Mouse (Mus musculus): ENCODE results near the gene Trpm2. TPM values are rescaled to one million over a fixed set of nuclear protein-coding genes. Genes with fewer than 3 reads are reported as not detected.

The Trpm2 gene
- polyA plus RNA-seq, 1 experiment from 2014 or later: 3.6 TPM

DNA sequence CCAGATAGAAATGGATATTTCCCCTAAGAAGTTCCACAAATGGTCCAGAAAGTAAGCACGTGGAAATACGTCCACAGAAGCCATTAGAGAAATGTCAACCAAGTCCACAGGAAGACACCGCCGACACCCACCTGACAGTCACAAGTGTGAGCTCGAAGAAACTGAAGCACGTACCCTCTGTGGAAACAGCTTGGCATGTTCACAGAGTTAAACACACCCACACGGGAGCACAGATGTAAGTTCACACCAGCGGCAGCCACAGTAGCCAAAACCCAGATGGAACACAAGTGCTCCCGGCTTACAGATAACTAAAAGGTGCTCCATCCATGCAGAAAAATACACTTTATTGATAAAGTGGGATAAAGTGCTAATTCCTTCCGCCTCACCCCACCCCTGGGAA is 43.0 kb downstream of the Trpm2 start:
- ATAC-seq (ENCODE audit: low FRiP score, low TSS enrichment) (no peak), DNase-seq (no peak)
- no peak overlapping the region for H3K4me3 ChIP-seq (replicated peaks; ENCODE audit: low read depth, low read length)
- no peaks in the 10 kb centered on the region for H3K9me3 ChIP-seq (ENCODE audit: control insufficient read depth, low read length)
- H3K9ac ChIP-seq (replicated peaks; ENCODE audit: low read length): no peak overlapping the region
- H3K27me3 ChIP-seq (ENCODE audit: control insufficient read depth, insufficient read depth, low read length): no peaks in the 10 kb centered on the region
- H3K27ac ChIP-seq (replicated peaks; ENCODE audit: low read depth, low read length): no peak overlapping the region
- H3K36me3 ChIP-seq (ENCODE audit: control insufficient read depth, insufficient read depth, low read length): no peaks in the 10 kb centered on the region
- no peaks in the 10 kb centered on the region for H3K4me1 ChIP-seq (ENCODE audit: control insufficient read depth, insufficient read depth, low read length)
- no peak overlapping the region for H3K4me2 ChIP-seq (ENCODE audit: low read length)
- 91% methylated on average over 10 of the region's 10 CpGs for WGBS

DNA sequence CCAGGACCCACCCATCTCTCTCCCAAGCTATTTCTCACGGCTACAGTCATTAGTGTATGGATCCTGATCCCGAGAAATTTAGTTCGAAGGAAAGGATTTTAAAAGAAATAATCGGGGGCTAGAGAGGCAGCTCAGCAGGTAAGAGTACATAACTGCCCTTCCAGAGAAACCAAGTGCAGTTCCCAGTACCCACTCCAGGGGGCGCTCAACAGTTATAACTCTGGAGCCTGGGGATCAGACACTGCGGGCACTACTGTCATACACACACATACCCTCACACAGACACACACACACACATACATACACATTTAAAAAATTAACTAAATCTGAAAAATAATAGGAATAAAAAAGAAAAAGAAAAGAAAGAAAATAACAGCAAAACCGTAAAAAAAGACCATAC is 44.2 kb downstream of the Trpm2 start:
- H3K36me3 ChIP-seq (ENCODE audit: control insufficient read depth, insufficient read depth, low read length): no peaks in the 10 kb centered on the region
- no peak overlapping the region for H3K4me2 ChIP-seq (ENCODE audit: low read length)
- H3K9ac ChIP-seq (replicated peaks; ENCODE audit: low read length): no peak overlapping the region
- H3K27me3 ChIP-seq (ENCODE audit: control insufficient read depth, insufficient read depth, low read length): no peaks in the 10 kb centered on the region
- WGBS: 48% methylated on average over 7 of the region's 7 CpGs
- H3K27ac ChIP-seq (replicated peaks; ENCODE audit: low read depth, low read length): no peak overlapping the region
- DNase-seq: peak; percentile 59
- H3K9me3 ChIP-seq (ENCODE audit: control insufficient read depth, low read length): no peaks in the 10 kb centered on the region
- no peaks in the 10 kb centered on the region for H3K4me1 ChIP-seq (ENCODE audit: control insufficient read depth, insufficient read depth, low read length)
- ATAC-seq (ENCODE audit: low FRiP score, low TSS enrichment): no peak
- no peak overlapping the region for H3K4me3 ChIP-seq (replicated peaks; ENCODE audit: low read depth, low read length)

DNA sequence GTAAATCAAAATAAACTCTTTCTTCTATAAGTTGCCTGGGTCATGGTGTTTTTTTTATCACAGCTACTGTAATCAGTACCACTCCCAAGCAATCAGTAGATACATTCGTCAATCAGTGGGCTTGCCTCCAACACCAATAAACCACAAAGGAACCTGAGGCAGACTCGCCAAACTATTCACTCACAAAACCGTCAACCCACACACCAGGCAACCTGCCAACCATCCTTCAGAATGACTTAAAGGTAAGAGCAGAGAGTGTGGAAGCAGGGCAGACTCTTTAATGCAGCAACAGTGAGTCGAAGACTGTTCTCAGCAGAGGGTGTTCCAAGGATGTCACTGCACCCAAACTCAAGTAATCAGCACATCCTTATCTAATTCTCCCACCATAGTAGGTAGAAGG is 47.7 kb downstream of the Trpm2 start:
- Histone ChIP-seq H3K4me1 (ENCODE audit: control insufficient read depth, insufficient read depth, low read length) (no peaks in the 10 kb centered on the region), H3K27ac (replicated peaks; ENCODE audit: low read depth, low read length) (no peak overlapping the region), H3K4me3 (replicated peaks; ENCODE audit: low read depth, low read length) (no peak overlapping the region), H3K36me3 (ENCODE audit: control insufficient read depth, insufficient read depth, low read length) (no peaks in the 10 kb centered on the region), H3K27me3 (ENCODE audit: control insufficient read depth, insufficient read depth, low read length) (no peaks in the 10 kb centered on the region), H3K9me3 (ENCODE audit: control insufficient read depth, low read length) (no peaks in the 10 kb centered on the region), H3K4me2 (ENCODE audit: low read length) (no peak overlapping the region), H3K9ac (replicated peaks; ENCODE audit: low read length) (no peak overlapping the region)
- no peak for DNase-seq
- no peak for ATAC-seq (ENCODE audit: low FRiP score, low TSS enrichment)
- WGBS: 82% methylated on average over 4 of the region's 4 CpGs

DNA sequence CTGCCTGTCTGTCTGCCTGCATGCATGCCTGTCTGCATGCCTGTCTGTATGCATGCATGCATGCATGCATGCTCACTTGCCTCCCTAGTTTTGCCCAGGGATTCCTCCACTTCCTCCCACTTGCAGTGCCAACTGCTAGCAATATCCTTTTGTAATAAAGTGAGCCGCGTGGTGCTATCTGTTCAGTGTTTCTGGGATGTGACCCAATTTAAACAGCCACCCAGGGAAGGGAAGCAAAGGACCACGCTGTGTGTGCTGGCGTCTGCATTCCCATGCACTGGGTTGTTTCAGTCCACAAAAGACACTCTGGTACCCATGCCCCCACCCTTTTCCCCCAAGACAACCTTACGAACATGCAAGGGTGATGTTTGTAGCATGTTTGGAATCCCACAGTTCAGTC is 49.4 kb downstream of the Trpm2 start:
- no peak overlapping the region for H3K9ac ChIP-seq (replicated peaks; ENCODE audit: low read length)
- no peak overlapping the region for H3K4me2 ChIP-seq (ENCODE audit: low read length)
- H3K36me3 ChIP-seq (ENCODE audit: control insufficient read depth, insufficient read depth, low read length): no peaks in the 10 kb centered on the region
- H3K4me1 ChIP-seq (ENCODE audit: control insufficient read depth, insufficient read depth, low read length): no peaks in the 10 kb centered on the region
- H3K4me3 ChIP-seq (replicated peaks; ENCODE audit: low read depth, low read length): no peak overlapping the region
- ATAC-seq (ENCODE audit: low FRiP score, low TSS enrichment): no peak
- H3K9me3 ChIP-seq (ENCODE audit: control insufficient read depth, low read length): no peaks in the 10 kb centered on the region
- no peak for DNase-seq
- 83% methylated on average over 5 of the region's 5 CpGs for WGBS
- H3K27me3 ChIP-seq (ENCODE audit: control insufficient read depth, insufficient read depth, low read length): no peaks in the 10 kb centered on the region
- no peak overlapping the region for H3K27ac ChIP-seq (replicated peaks; ENCODE audit: low read depth, low read length)

DNA sequence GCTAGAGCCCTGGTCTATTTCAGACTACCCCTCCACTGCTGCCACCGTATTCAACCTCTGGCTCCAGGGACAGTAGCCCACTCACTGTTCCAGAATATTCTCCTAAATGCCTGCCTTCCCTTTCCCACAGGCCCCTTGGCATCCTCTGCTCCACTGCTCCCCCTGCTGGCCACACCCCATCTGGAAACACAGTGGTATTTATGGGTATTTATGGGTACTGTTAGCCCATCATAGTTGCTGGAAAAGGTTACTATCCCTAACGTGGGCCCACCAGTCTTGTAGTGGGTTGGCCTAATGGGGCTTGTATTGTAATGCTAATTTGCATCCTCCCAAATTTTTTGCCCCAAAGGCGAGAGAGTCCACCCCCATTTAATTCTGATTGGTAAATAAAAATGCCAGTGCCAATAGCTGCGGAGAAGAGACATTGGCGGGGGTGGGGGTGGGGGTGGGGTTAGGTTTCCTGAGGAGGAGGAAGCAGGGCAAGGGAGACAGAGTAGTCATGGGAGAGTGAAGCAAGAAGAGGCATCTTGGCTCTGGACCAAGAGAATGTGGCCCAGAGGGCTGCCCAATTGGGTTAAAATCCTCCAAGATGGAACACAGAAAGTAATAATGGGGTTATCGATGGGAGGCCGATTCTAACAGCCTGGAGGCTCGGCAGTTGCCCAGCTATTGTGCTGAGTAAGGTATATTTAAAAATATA is 53.6 kb downstream of the Trpm2 start:
- no peaks in the 10 kb centered on the region for H3K9me3 ChIP-seq (ENCODE audit: control insufficient read depth, low read length)
- ATAC-seq (ENCODE audit: low FRiP score, low TSS enrichment) (no peak), DNase-seq (peak; percentile 27)
- no peaks in the 10 kb centered on the region for H3K36me3 ChIP-seq (ENCODE audit: control insufficient read depth, insufficient read depth, low read length)
- H3K27ac ChIP-seq (replicated peaks; ENCODE audit: low read depth, low read length): no peak overlapping the region
- no peaks in the 10 kb centered on the region for H3K27me3 ChIP-seq (ENCODE audit: control insufficient read depth, insufficient read depth, low read length)
- 63% methylated on average over 8 of the region's 8 CpGs for WGBS
- H3K9ac ChIP-seq (replicated peaks; ENCODE audit: low read length): no peak overlapping the region
- no peaks in the 10 kb centered on the region for H3K4me1 ChIP-seq (ENCODE audit: control insufficient read depth, insufficient read depth, low read length)
- no peak overlapping the region for H3K4me3 ChIP-seq (replicated peaks; ENCODE audit: low read depth, low read length)
- no peak overlapping the region for H3K4me2 ChIP-seq (ENCODE audit: low read length)

DNA sequence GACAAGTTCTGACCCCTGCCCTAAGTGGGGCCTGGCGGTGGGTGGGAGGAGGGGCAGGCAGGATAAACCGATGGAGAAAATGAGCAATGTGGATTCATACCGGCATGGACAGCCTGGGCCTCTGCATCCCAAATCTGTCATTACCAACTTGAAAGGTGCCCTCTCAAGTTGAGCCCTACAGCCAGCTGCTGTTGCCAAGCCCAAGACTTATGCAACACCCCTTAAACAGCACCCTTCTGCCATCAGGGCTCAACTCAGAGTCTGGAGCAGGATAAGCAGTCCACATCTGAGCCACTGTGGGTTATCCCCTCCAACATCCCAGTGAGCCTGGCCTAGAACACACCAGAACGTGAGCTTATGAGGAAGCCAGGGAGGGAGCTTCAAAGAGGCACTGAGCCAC is 57.1 kb downstream of the Trpm2 start:
- Histone ChIP-seq H3K36me3 (ENCODE audit: control insufficient read depth, insufficient read depth, low read length) (no peaks in the 10 kb centered on the region), H3K9me3 (ENCODE audit: control insufficient read depth, low read length) (no peaks in the 10 kb centered on the region), H3K27me3 (ENCODE audit: control insufficient read depth, insufficient read depth, low read length) (no peaks in the 10 kb centered on the region), H3K4me1 (ENCODE audit: control insufficient read depth, insufficient read depth, low read length) (no peaks in the 10 kb centered on the region), H3K4me3 (replicated peaks; ENCODE audit: low read depth, low read length) (no peak overlapping the region), H3K9ac (replicated peaks; ENCODE audit: low read length) (no peak overlapping the region), H3K27ac (replicated peaks; ENCODE audit: low read depth, low read length) (no peak overlapping the region), H3K4me2 (ENCODE audit: low read length) (no peak overlapping the region)
- DNase-seq (no peak), ATAC-seq (ENCODE audit: low FRiP score, low TSS enrichment) (no peak)
- 73% methylated on average over 4 of the region's 4 CpGs for WGBS

DNA sequence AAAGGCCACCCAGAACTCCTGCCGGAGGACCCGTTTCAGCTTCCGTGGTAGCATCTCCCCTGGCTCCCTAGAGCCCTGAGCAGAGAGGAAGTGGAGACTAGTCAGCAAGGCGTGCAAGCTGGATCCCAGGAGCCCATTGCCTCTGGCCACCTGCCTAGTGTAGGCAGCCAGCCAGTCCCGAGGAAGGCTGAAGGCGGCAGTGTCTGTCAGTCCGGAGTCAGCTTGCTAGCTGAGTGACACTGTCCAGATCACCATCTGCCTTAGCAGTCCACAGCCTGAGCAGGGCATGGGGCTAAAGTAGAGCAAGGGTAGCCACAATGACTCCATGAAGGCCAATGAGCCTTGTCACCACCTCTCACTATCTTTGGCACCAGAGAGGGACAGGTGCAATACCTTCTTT is 57.8 kb downstream of the Trpm2 start:
- 81% methylated on average over 7 of the region's 7 CpGs for WGBS
- Histone ChIP-seq H3K4me1 (ENCODE audit: control insufficient read depth, insufficient read depth, low read length) (no peaks in the 10 kb centered on the region), H3K4me2 (ENCODE audit: low read length) (no peak overlapping the region), H3K9ac (replicated peaks; ENCODE audit: low read length) (no peak overlapping the region), H3K4me3 (replicated peaks; ENCODE audit: low read depth, low read length) (no peak overlapping the region), H3K27ac (replicated peaks; ENCODE audit: low read depth, low read length) (no peak overlapping the region), H3K36me3 (ENCODE audit: control insufficient read depth, insufficient read depth, low read length) (no peaks in the 10 kb centered on the region), H3K27me3 (ENCODE audit: control insufficient read depth, insufficient read depth, low read length) (no peaks in the 10 kb centered on the region), H3K9me3 (ENCODE audit: control insufficient read depth, low read length) (no peaks in the 10 kb centered on the region)
- ATAC-seq (ENCODE audit: low FRiP score, low TSS enrichment) (no peak), DNase-seq (no peak)

DNA sequence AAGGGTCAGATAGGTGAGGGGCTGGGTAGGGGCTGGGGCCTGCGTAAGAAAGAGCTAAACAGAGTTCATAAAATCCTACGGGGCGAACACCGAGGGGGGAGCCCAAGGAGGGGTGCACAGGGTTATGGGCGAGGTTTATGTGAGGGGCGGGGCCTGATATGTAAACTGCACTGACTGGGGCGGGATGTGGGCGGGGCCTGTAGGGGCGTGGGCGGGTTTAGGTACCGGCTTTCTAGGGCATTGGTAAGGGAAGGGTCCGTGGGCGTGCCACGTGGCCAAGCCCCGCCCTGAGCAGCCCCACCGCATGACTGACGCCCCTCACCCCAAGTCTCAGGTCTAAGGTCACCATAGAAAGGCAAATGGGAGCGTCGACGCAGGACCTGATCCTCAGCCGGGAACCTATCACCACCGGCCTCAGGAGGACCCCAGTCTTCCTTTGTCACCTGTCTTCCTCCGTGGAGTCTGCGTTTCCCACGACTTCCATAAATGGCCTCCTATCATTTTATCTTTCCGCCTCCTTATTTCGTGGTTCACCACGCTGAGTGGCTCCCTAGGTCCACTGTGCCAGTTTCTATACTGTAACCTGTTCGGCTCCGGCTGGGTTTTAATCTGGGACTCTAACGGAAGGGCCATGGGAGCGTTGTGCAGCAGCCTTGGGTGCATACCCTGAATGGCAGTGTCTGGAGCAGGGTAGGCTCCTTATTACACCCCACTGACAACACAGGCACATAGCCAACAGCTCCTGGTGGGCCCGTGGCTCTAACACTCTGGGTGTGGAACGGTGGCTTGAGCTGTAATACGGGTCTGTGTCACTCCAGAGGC is 67.3 kb downstream of the Trpm2 start:
- Histone ChIP-seq H3K27me3 (ENCODE audit: control insufficient read depth, insufficient read depth, low read length) (no peaks in the 10 kb centered on the region), H3K4me2 (ENCODE audit: low read length) (peak overlapping the region; percentile 73), H3K27ac (replicated peaks; ENCODE audit: low read depth, low read length) (peak overlapping the region; percentile 66), H3K36me3 (ENCODE audit: control insufficient read depth, insufficient read depth, low read length) (no peaks in the 10 kb centered on the region), H3K9ac (replicated peaks; ENCODE audit: low read length) (peak overlapping the region; percentile 64), H3K4me3 (replicated peaks; ENCODE audit: low read depth, low read length) (peak overlapping the region; percentile 56), H3K4me1 (ENCODE audit: control insufficient read depth, insufficient read depth, low read length) (0 out of 2 replicates have a peak, but pooled peaks cover 4% of the 10 kb centered on the region), H3K9me3 (ENCODE audit: control insufficient read depth, low read length) (no peaks in the 10 kb centered on the region)
- DNase-seq (peak; percentile 88), ATAC-seq (ENCODE audit: low FRiP score, low TSS enrichment) (peak; percentile 90)
- WGBS: 5% methylated on average over 35 of the region's 35 CpGs

Measured in midbrain, embryonic 14.5 days (tissue).